In the genomic region with DNA sequence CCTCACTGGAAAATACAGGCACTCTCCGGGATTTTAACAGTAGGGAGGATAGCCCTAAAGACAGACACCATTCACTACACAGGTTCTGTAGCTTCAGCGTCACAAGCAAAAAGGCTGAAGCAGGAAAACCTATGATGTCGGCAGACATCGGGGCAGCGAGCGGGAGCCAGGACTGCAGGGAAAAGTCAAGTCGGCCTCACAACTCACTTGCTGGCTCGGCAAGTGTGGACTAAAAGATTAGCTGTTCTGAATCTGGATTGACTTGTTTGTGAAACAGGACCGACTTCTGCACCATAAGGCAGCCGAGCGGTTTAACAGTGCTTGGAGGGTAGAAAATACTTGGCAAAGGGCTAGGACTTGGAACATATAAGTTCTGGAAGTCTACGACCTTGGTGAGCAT, we compare ENCODE assay signal across 1 mouse cellular context.
TF ChIP-seq lines count a peak whose summit lies in the region.

No protein-coding gene starts in this region.

TF ChIP-seq in ES-E14, 5 proteins besides CTCF, POLR2A, EP300 and RAD21:
- TF ChIP-seq HCFC1 (IDR thresholded peaks at IDR 0.05; ENCODE audit: borderline replicate concordance, insufficient read depth, low read length) (no peak; the same call in 1 of the 2 replicates), ZNF384 (IDR thresholded peaks at IDR 0.05; ENCODE audit: low read depth, low read length) (no peak), ZC3H11A (IDR thresholded peaks at IDR 0.05; ENCODE audit: borderline replicate concordance, low read depth, low read length) (no peak), CHD2 (IDR thresholded peaks at IDR 0.05; ENCODE audit: low read depth, low read length) (no peak), MAFK (IDR thresholded peaks at IDR 0.05; ENCODE audit: insufficient read depth, low read depth, low read length) (no peak)
